Mouse (Mus musculus): ENCODE results near the gene Krtap9-5. TPM values are rescaled to one million over a fixed set of nuclear protein-coding genes. Genes with fewer than 3 reads are reported as not detected.

Gene Krtap9-5
- polyA plus RNA-seq (2012), result not detected in 2 replicates

GRCm38 (mm10) chr11:99948175-99948574 lies at the start of gene Krtap9-5:
Krtap9-5 (plus strand) TSS chr11:99948475.

GRCm38 (mm10) chr11:99907620-99908019 lies 40.7 kb upstream of the Krtap9-5 start, which contains the start of gene Krtap31-1:
Krtap31-1 (plus strand) TSS chr11:99907920.

GRCm38 (mm10) chr11:99914451-99914850 lies 33.8 kb upstream of the Krtap9-5 start, which contains the start of gene Gm11565:
Gm11565 (plus strand) TSS chr11:99914751.

GRCm38 (mm10) chr11:99935991-99936390 lies 12.3 kb upstream of the Krtap9-5 start, which contains the start of gene Krtap31-2:
Krtap31-2 (plus strand) TSS chr11:99936291.

GRCm38 (mm10) chr11:99978953-99979352 lies 30.7 kb downstream of the Krtap9-5 start, which contains the start of gene Krtap29-1:
Krtap29-1 (minus strand) TSS chr11:99979053.

GRCm38 (mm10) chr11:99986180-99986647 lies 37.9 kb downstream of the Krtap9-5 start, which contains the start of gene Krtap16-1:
Krtap16-1 (minus strand) TSS chr11:99986597.

GRCm38 (mm10) chr11:99993620-99994383 lies 45.5 kb downstream of the Krtap9-5 start, which contains the start of gene Krtap17-1:
Krtap17-1 (minus strand) TSS chr11:99993994.

Other genes starting within 250 kb of the Krtap9-5 start
- gene Gm14180, start 214.2 kb upstream of the Krtap9-5 start, polyA plus RNA-seq (2012), result not detected in 2 replicates
- not detected in 2 replicates for gene Gm11595, start 175.6 kb upstream of the Krtap9-5 start, polyA plus RNA-seq (2012)
- gene Krtap4-8, start 167.8 kb upstream of the Krtap9-5 start, polyA plus RNA-seq (2012), result not detected in 2 replicates
- not detected in 2 replicates for gene Krtap4-9, start 163.3 kb upstream of the Krtap9-5 start, polyA plus RNA-seq (2012)
- not detected in 2 replicates for gene Gm11596, start 155.0 kb upstream of the Krtap9-5 start, polyA plus RNA-seq (2012)
- not detected in 2 replicates for gene Gm11569, start 149.5 kb upstream of the Krtap9-5 start, polyA plus RNA-seq (2012)
- gene Gm11554, start 144.0 kb upstream of the Krtap9-5 start, polyA plus RNA-seq (2012), result not detected in 2 replicates
- not detected in 2 replicates for gene Krtap4-13, start 138.6 kb upstream of the Krtap9-5 start, polyA plus RNA-seq (2012)
- gene Gm11564, start 132.8 kb upstream of the Krtap9-5 start, polyA plus RNA-seq (2012), result not detected in 2 replicates
- gene 2300003K06Rik, start 110.4 kb upstream of the Krtap9-5 start, polyA plus RNA-seq (2012), result not detected in 2 replicates
- not detected in 2 replicates for gene Krtap4-16, start 96.9 kb upstream of the Krtap9-5 start, polyA plus RNA-seq (2012)
- gene Gm11568, start 90.6 kb upstream of the Krtap9-5 start, polyA plus RNA-seq (2012), result not detected in 2 replicates
- not detected in 2 replicates for gene Gm11559, start 84.0 kb upstream of the Krtap9-5 start, polyA plus RNA-seq (2012)
- not detected in 2 replicates for gene Krtap9-1, start 75.1 kb upstream of the Krtap9-5 start, polyA plus RNA-seq (2012)
- gene Gm11567, start 69.3 kb upstream of the Krtap9-5 start, polyA plus RNA-seq (2012), result not detected in 2 replicates
- not detected in 2 replicates for gene Krtap31-1, start 40.6 kb upstream of the Krtap9-5 start, polyA plus RNA-seq (2012)
- not detected in 2 replicates for gene Gm11565, start 33.7 kb upstream of the Krtap9-5 start, polyA plus RNA-seq (2012)
- not detected in 2 replicates for gene Krtap31-2, start 12.2 kb upstream of the Krtap9-5 start, polyA plus RNA-seq (2012)
- gene Krtap29-1, start 30.6 kb downstream of the Krtap9-5 start, polyA plus RNA-seq (2012), result not detected in 2 replicates
- not detected in 2 replicates for gene Krtap16-1, start 38.1 kb downstream of the Krtap9-5 start, polyA plus RNA-seq (2012)
- not detected in 2 replicates for gene Krtap17-1, start 45.5 kb downstream of the Krtap9-5 start, polyA plus RNA-seq (2012)
- not detected in 2 replicates for gene Krt33a, start 67.7 kb downstream of the Krtap9-5 start, polyA plus RNA-seq (2012)
- gene Krt33b, start 81.4 kb downstream of the Krtap9-5 start, polyA plus RNA-seq (2012), result not detected in 2 replicates
- not detected in 2 replicates for gene Krt34, start 93.1 kb downstream of the Krtap9-5 start, polyA plus RNA-seq (2012)
- not detected in 2 replicates for gene Krt31, start 102.1 kb downstream of the Krtap9-5 start, polyA plus RNA-seq (2012)
- gene Krt32, start 139.8 kb downstream of the Krtap9-5 start, polyA plus RNA-seq (2012), result not detected in 2 replicates
- not detected in 2 replicates for gene Krt35, start 147.8 kb downstream of the Krtap9-5 start, polyA plus RNA-seq (2012)
- gene Krt36, start 157.2 kb downstream of the Krtap9-5 start, polyA plus RNA-seq (2012), result not detected in 2 replicates
- gene Krt13, start 173.1 kb downstream of the Krtap9-5 start, polyA plus RNA-seq (2012), result not detected in 2 replicates
- gene Krt15, start 187.5 kb downstream of the Krtap9-5 start, polyA plus RNA-seq (2012), result not detected in 2 replicates
- not detected in 2 replicates for gene Krt19, start 200.2 kb downstream of the Krtap9-5 start, polyA plus RNA-seq (2012)
- gene Krt9, start 244.8 kb downstream of the Krtap9-5 start, polyA plus RNA-seq (2012), result not detected in 2 replicates

Data from megakaryocyte-erythroid progenitor cell, adult 5 weeks (primary cell).